Mouse (Mus musculus) neutrophil, adult 59 days (primary cell): ENCODE results near the gene Adam19. TPM values are rescaled to one million over a fixed set of nuclear protein-coding genes. Genes with fewer than 3 reads are reported as not detected.

Experiments used
- total RNA-seq, 2 experiments: library from RNA; stranded (reverse); gene quantifications; 1 replicate in 1 of 2; 2 replicates in 1 of 2; pipeline ENCODE4 v1.2.4; 2023

Gene Adam19
- total RNA-seq = 100 to 1,000 TPM; 137 to 148 TPM

DNA sequence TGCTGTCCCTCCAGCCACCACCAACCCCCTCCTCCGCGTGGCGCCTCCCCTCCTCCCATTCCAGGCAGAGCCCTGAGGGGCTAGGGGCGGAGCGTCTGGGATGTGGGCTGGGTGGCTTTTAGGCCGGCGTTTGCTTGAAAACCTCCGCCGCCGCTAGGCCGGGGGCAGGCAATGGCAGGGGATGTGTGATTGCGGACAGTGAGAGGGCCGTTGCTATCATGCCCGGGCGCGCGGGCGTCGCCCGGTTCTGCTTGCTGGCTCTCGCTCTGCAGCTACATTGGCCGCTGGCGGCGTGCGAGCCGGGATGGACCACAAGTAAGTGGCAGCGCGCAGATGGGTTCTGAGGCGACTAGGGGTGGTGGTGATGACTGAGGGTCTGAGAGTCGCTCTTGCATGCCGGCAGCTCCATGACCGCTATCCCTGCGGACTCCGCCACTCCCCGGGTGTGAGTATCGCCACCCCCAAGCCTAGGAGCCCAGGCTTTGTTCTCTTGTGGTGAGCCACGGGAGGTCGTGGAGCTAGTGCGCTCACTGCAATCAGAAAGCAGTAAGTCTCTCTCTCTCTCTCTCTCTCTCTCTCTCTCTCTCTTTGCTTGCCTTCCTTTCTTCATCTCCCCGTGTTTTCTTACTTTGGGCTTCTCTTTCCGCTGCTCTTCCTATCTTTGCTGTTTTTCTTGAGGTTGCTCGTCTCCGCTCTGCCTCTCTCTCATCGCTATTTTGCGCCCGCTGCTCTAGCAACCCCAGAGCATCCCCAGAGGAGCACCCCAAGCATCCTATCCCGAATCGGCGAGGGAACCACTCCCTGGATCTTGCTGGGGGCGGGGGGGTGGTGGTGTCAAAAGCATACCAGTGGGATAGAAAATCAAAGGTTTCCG, at the start of gene Adam19:
Gene Adam19 (plus strand): TSS at position 97 of the 874 bp plus-strand sequence.

DNA sequence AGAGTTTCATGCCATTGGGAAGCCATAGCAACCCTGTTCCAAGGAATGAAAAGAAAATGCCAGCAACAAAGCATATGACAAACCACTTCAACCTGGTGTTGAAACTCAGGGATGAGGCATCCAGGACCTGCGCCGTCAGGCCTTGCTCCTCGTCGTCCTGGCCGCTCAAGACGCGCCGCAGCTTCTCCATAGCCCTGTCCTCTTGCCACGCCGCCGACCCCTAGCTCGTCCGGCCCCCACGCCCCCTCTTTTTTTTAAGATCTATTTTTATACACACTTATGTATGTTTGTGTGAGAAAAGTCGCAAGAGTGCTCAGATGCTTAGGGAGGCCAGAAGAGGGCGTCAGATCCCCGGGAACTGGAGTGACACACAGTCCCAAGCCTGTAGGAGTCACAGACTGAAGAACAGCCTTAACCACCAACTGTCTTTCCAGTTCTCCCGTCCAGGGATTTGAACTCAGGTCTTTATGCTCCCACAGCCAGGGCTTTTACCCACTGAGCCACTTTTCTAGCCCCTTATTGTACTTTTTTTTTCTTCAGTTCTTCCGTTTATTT, 3.6 kb upstream of the Adam19 start, which contains the start of gene Gm12166:
Gene Gm12166 (minus strand): TSS at position 217 of the 555 bp plus-strand sequence.

DNA sequence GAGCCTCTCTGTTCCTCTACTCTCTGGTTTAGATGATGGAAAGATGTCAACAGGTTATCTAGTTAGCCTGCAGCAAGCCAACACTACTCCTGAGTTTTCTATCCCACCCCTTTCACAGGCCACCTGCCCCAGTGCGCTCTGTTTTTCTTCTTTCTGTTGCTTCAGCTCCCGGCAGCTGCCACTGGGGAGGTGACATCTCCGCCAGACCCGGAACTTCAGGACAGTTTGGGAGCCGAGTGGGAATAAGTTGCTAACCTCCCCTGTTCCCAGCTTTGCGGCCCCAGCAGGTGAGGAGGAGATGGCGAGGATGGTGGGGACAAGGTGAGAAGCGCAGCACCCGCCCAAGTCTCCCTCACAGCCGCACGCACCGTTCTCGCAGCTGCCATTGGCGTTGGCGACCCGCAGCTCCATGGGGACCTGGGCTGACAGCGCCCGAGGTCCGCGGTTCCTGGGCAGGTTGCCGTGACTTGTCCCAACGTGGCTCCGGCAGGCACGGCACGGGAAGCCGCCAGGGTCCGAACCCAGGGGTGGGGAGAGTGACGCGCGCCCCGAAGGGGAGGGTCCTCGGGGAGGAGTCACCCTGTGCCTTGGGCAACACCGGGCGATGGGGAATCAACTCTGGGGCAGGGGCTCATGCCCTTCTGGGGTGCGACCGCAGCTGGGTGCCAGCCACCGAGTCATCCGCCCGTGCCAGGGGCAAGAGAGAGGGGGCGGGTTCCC, 110.2 kb downstream of the Adam19 start, which contains the start of gene Nipal4:
Gene Nipal4 (minus strand): TSS at position 643 of the 720 bp plus-strand sequence.

Other genes starting within 250 kb of the Adam19 start
- gene Clint1, start 203.9 kb upstream of the Adam19 start, total RNA-seq = 100 to 1,000 TPM; 134 to 143 TPM
- gene Lsm11, start 111.1 kb upstream of the Adam19 start, total RNA-seq = 1 to 10 TPM; 2.9 to 4.5 TPM
- gene Thg1l, start 100.5 kb upstream of the Adam19 start, total RNA-seq = 1 to 10 TPM; 4.5 to 6.2 TPM
- gene Sox30, start 75.7 kb upstream of the Adam19 start, total RNA-seq = not detected
- 1 to 10 TPM; 3.9 to 6.0 TPM for gene Gm12166, start 3.7 kb upstream of the Adam19 start, total RNA-seq
- gene Nipal4, start 110.5 kb downstream of the Adam19 start, total RNA-seq = not detected
- gene Fndc9, start 179.5 kb downstream of the Adam19 start, total RNA-seq = not detected